Mouse (Mus musculus): ENCODE measurements at regions not wholly inside any gene's neighbourhood (a gene's known extent, or its start where the extent isn't known, plus 50 kb on each side); places are given as distances from the start of the nearest gene placed in this dataset.

DNA sequence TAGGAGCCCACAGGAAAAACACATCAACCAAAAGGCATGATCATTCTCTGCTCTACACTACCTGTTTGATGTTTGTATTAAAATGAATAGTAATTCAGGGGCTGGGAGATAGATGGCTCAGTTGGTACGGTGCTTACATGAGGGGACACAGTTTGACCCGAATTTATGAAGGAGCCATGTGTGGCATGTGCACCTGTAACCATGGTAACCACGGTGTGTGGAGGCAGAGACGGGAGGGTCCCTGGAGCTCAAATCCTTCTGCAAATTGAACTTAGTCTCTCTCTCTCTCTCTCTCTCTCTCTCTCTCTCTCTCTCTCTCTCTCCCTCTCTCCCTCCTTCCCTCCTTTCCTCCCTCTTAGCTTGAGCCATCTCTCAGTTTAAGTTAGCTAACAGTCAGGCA is 139.1 kb upstream of the Mdm1 start:
- Histone ChIP-seq H3K4me3 (replicated peaks in 1 of 3; ENCODE audit: low read depth in 2 of 3, low read length in 2 of 3, poor library complexity in 1 of 3) (no peak overlapping the region), H3K79me2 (replicated peaks; ENCODE audit: control insufficient read depth, extremely low read depth, insufficient read depth, poor library complexity, severe bottlenecking) (no peaks in the 10 kb centered on the region), H3K4me2 (ENCODE audit: insufficient read depth, low read depth, poor library complexity, severe bottlenecking) (no peak overlapping the region), H3K36me3 (replicated peaks in 1 of 2; ENCODE audit: control insufficient read depth in 1 of 2, insufficient read depth in 1 of 2, low read length in 1 of 2) (no peaks in the 10 kb centered on the region), H3K4me1 (ENCODE audit: control insufficient read depth in 1 of 2, insufficient read depth in 2 of 2) (peaks cover 0 to 7% of the 10 kb centered on the region in 2 experiments; a peak in 1 of 4 replicates), H3K27ac (ENCODE audit: insufficient read depth, low read depth) (no peak overlapping the region), H3K9ac (ENCODE audit: insufficient read depth, low read depth) (no peak overlapping the region), H3K27me3 (replicated peaks) (no peaks in the 10 kb centered on the region), H3K9me3 (replicated peaks; ENCODE audit: low read length) (no peaks in the 10 kb centered on the region)
- no peak for TF ChIP-seq HCFC1 (IDR thresholded peaks at IDR 0.05; ENCODE audit: low read depth, low read length)
- TF ChIP-seq USF1 (IDR thresholded peaks at IDR 0.05; ENCODE audit: low read depth, low read length): no peak
- no peak for TF ChIP-seq MXI1 (IDR thresholded peaks at IDR 0.05; ENCODE audit: low read depth, low read length)
- no peak for DNase-seq (ENCODE audit: extremely low read depth)
- dilution Hi-C loops (cut with MboI; ENCODE audit: extremely low pct_ligation_motif_present, extremely low pct_unique_long_range_greater_than_20kb, low sequenced_read_pairs): no loop called here
- in situ Hi-C loops (cut with MboI; ENCODE audit: low pct_ligation_motif_present, low pct_unique_long_range_greater_than_20kb, low sequenced_read_pairs): no loop called here

DNA sequence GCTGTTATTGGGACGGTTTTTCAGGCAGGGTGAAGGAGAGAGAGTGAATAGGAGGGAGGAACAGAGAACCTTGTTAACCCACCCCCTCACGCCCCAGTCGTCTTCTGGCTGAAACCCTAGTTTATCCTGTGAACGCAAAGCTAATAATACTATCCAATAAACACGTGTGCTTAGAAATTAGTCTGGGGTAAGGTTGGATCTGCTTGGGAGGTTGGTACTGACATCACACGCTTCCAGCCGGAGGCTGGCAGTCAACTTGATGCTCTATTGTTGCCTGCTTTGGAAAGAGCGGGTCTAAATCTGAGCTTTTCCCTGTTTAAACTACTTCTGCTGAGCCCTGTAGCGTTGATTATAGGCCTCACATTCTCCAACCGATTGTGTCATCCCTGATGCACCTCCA is 138.4 kb upstream of the Mdm1 start:
- Histone ChIP-seq H3K36me3 (replicated peaks in 1 of 2; ENCODE audit: control insufficient read depth in 1 of 2, insufficient read depth in 1 of 2, low read length in 1 of 2) (no peaks in the 10 kb centered on the region), H3K9me3 (replicated peaks; ENCODE audit: low read length) (no peaks in the 10 kb centered on the region), H3K9ac (ENCODE audit: insufficient read depth, low read depth) (no peak overlapping the region), H3K79me2 (replicated peaks; ENCODE audit: control insufficient read depth, extremely low read depth, insufficient read depth, poor library complexity, severe bottlenecking) (no peaks in the 10 kb centered on the region), H3K27ac (ENCODE audit: insufficient read depth, low read depth) (no peak overlapping the region), H3K4me3 (replicated peaks in 1 of 3; ENCODE audit: low read depth in 2 of 3, low read length in 2 of 3, poor library complexity in 1 of 3) (no peak overlapping the region), H3K4me2 (ENCODE audit: insufficient read depth, low read depth, poor library complexity, severe bottlenecking) (no peak overlapping the region), H3K4me1 (ENCODE audit: control insufficient read depth in 1 of 2, insufficient read depth in 2 of 2) (peaks cover 0 to 7% of the 10 kb centered on the region in 2 experiments; a peak in 1 of 4 replicates), H3K27me3 (replicated peaks) (no peaks in the 10 kb centered on the region)
- dilution Hi-C loops (cut with MboI; ENCODE audit: extremely low pct_ligation_motif_present, extremely low pct_unique_long_range_greater_than_20kb, low sequenced_read_pairs) (no loop called here), in situ Hi-C loops (cut with MboI; ENCODE audit: low pct_ligation_motif_present, low pct_unique_long_range_greater_than_20kb, low sequenced_read_pairs) (no loop called here)
- no peak for TF ChIP-seq MXI1 (IDR thresholded peaks at IDR 0.05; ENCODE audit: low read depth, low read length)
- no peak for TF ChIP-seq SMC3 (IDR thresholded peaks at IDR 0.05; ENCODE audit: low read depth, low read length)
- TF ChIP-seq POLR2AphosphoS2 (IDR thresholded peaks at IDR 0.05; ENCODE audit: low read depth, low read length): no peak
- TF ChIP-seq MYC (IDR thresholded peaks at IDR 0.05; ENCODE audit: low read depth, low read length): no peak
- no peak for TF ChIP-seq GABPA (IDR thresholded peaks at IDR 0.05; ENCODE audit: insufficient replicate concordance, low read depth, low read length)
- no peak for DNase-seq (ENCODE audit: extremely low read depth)

DNA sequence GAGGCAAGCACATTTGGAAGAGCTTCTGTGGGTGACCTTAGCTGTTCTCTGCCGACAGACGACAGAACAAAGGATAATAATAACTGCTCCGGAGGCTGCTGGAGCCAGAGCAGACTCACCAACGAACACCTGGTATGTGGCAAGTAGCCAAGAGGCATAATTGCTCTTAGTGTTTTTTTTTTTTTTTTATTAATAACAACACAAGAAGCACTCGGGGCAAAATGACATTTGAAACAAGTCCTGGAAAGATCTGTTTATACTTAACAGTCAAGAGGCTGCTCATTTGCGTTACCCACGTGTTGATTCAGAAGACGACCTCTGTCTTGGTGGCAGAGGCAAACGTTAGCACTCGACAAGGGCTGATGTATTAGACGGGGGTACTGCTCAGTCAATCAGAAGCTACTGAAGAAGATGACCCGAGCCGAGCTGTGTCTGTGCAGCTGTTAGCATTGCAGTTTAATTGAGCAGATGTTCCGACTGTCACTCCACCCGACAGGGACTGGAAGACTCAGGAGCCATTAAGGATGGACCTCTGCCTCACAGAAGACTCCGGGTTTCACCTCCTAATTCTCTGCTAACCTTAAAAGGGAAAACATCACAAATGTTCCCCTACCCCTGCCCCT is 137.8 kb upstream of the Mdm1 start:
- no peak overlapping the region for H3K27ac ChIP-seq (ENCODE audit: insufficient read depth, low read depth)
- no peak for TF ChIP-seq RAD21 (IDR thresholded peaks at IDR 0.05; ENCODE audit: low read depth, low read length)
- no peak for TF ChIP-seq ELF1 (IDR thresholded peaks at IDR 0.05; ENCODE audit: low read depth, low read length)
- TF ChIP-seq MXI1 (IDR thresholded peaks at IDR 0.05; ENCODE audit: low read depth, low read length): no peak
- TF ChIP-seq NELFE (IDR thresholded peaks at IDR 0.05; ENCODE audit: low read depth, low read length): no peak
- no peak for TF ChIP-seq MAX (IDR thresholded peaks at IDR 0.05; ENCODE audit: low read length)
- TF ChIP-seq ZKSCAN1 (IDR thresholded peaks at IDR 0.05; ENCODE audit: borderline replicate concordance, low read depth, low read length): no peak
- no peak for TF ChIP-seq MAFK (IDR thresholded peaks at IDR 0.05; ENCODE audit: insufficient replicate concordance, low read length)
- TF ChIP-seq TCF12 (IDR thresholded peaks at IDR 0.05; ENCODE audit: low read depth, low read length): no peak
- TF ChIP-seq RCOR1 (conservative IDR thresholded peaks at IDR 0.05; ENCODE audit: low read depth, low read length): no peak
- TF ChIP-seq HCFC1 (IDR thresholded peaks at IDR 0.05; ENCODE audit: low read depth, low read length): no peak
- no peak for TF ChIP-seq POLR2A (IDR thresholded peaks at IDR 0.05; ENCODE audit: low read depth, low read length)
- no peak for TF ChIP-seq EP300 (IDR thresholded peaks at IDR 0.05; ENCODE audit: low read length)
- TF ChIP-seq KAT2A (IDR thresholded peaks at IDR 0.05; ENCODE audit: insufficient replicate concordance, low read length): no peak
- TF ChIP-seq USF1 (IDR thresholded peaks at IDR 0.05; ENCODE audit: low read depth, low read length): no peak
- no peak for TF ChIP-seq POLR2AphosphoS2 (IDR thresholded peaks at IDR 0.05; ENCODE audit: low read depth, low read length)
- TF ChIP-seq ZC3H11A (IDR thresholded peaks at IDR 0.05; ENCODE audit: low read depth, low read length): no peak
- TF ChIP-seq BHLHE40 (IDR thresholded peaks at IDR 0.05; ENCODE audit: low read depth, low read length): no peak

More for the DNA sequence above, 137.8 kb upstream of the Mdm1 start:
- Histone ChIP-seq H3K4me1 (ENCODE audit: control insufficient read depth in 1 of 2, insufficient read depth in 2 of 2) (peaks cover 0 to 7% of the 10 kb centered on the region in 2 experiments; a peak in 1 of 4 replicates), H3K36me3 (replicated peaks in 1 of 2; ENCODE audit: control insufficient read depth in 1 of 2, insufficient read depth in 1 of 2, low read length in 1 of 2) (no peaks in the 10 kb centered on the region), H3K79me2 (replicated peaks; ENCODE audit: control insufficient read depth, extremely low read depth, insufficient read depth, poor library complexity, severe bottlenecking) (no peaks in the 10 kb centered on the region), H3K9me3 (replicated peaks; ENCODE audit: low read length) (peaks cover 2% of the 10 kb centered on the region), H3K4me2 (ENCODE audit: insufficient read depth, low read depth, poor library complexity, severe bottlenecking) (no peak overlapping the region), H3K27me3 (replicated peaks) (no peaks in the 10 kb centered on the region), H3K9ac (ENCODE audit: insufficient read depth, low read depth) (no peak overlapping the region), H3K4me3 (replicated peaks in 1 of 3; ENCODE audit: low read depth in 2 of 3, low read length in 2 of 3, poor library complexity in 1 of 3) (no peak overlapping the region)
- in situ Hi-C loops (cut with MboI; ENCODE audit: low pct_ligation_motif_present, low pct_unique_long_range_greater_than_20kb, low sequenced_read_pairs): no loop called here
- no peak for DNase-seq (ENCODE audit: extremely low read depth)
- dilution Hi-C loops (cut with MboI; ENCODE audit: extremely low pct_ligation_motif_present, extremely low pct_unique_long_range_greater_than_20kb, low sequenced_read_pairs): no loop called here

Measured in CH12.LX (cell line).